Mouse (Mus musculus) liver, embryonic 15.5 days (tissue): ENCODE results near the gene Eif2b1. TPM values are rescaled to one million over a fixed set of nuclear protein-coding genes. Genes with fewer than 3 reads are reported as not detected.

ENCODE experiments used
- ATAC-seq: fragments of 200-750 bp; cut with Nextera tagmentation; 2 replicates; pipeline ENCODE4 v1.8.0; 2017; ENCODE audit warnings: moderate number of reproducible peaks, mild to moderate bottlenecking, moderate library complexity; ENCODE audit not compliant: insufficient read depth
- H3K27ac ChIP-seq: fragments of 300-500 bp; sonication (generic); replicated peaks from 2 replicates; pipeline ENCODE4 v1.5.1; 2015; ENCODE audit warnings: mild to moderate bottlenecking, inconsistent platforms
- H3K27me3 ChIP-seq: fragments of 300-500 bp; sonication (generic); 2 replicates; pipeline ENCODE4 v1.6.1; 2015; ENCODE audit warnings: mild to moderate bottlenecking, inconsistent platforms
- H3K36me3 ChIP-seq: fragments of 300-500 bp; sonication (generic); replicated peaks from 2 replicates; pipeline ENCODE4 v1.6.1; 2015; ENCODE audit warnings: moderate library complexity, mild to moderate bottlenecking, inconsistent platforms
- H3K4me1 ChIP-seq: fragments of 300-500 bp; sonication (generic); replicated peaks from 2 replicates; pipeline ENCODE4 v1.6.1; 2015; ENCODE audit warnings: inconsistent platforms
- H3K4me2 ChIP-seq: fragments of 300-500 bp; sonication (generic); 2 replicates; pipeline ENCODE4 v1.6.1; 2015; ENCODE audit warnings: moderate library complexity, mild to moderate bottlenecking, inconsistent platforms
- H3K4me3 ChIP-seq: fragments of 300-500 bp; sonication (generic); replicated peaks from 2 replicates; pipeline ENCODE4 v1.5.1; 2015; ENCODE audit warnings: mild to moderate bottlenecking, inconsistent platforms
- H3K9ac ChIP-seq: fragments of 300-500 bp; sonication (generic); 2 replicates; pipeline ENCODE4 v1.6.1; 2015; ENCODE audit warnings: moderate library complexity, mild to moderate bottlenecking, inconsistent platforms
- H3K9me3 ChIP-seq: fragments of 300-500 bp; sonication (generic); replicated peaks from 2 replicates; pipeline ENCODE4 v1.6.1; 2016; ENCODE audit warnings: inconsistent platforms
- WGBS: fragments of 180-500 bp; shearing (Covaris S2); methylation state at CpG from one replicate; pipeline ENCODE4 v1.1.7; 2015; ENCODE audit warnings: mixed read lengths; ENCODE audit not compliant: insufficient replicate concordance; 5-methylcytosine and 5-hydroxymethylcytosine counted together
- polyA plus RNA-seq: library from polyadenylated mRNA; unstranded; fragments of >200 nt; fragmentation: Nextera tagmentation; extraction: Ambion mirVana; gene quantifications from 2 replicates; pipeline ENCODE4 v1.2.1, GENCODE M21; 2015

Eif2b1 gene
- polyA plus RNA-seq, 1 experiment from 2014 or later = 41.5 TPM

DNA sequence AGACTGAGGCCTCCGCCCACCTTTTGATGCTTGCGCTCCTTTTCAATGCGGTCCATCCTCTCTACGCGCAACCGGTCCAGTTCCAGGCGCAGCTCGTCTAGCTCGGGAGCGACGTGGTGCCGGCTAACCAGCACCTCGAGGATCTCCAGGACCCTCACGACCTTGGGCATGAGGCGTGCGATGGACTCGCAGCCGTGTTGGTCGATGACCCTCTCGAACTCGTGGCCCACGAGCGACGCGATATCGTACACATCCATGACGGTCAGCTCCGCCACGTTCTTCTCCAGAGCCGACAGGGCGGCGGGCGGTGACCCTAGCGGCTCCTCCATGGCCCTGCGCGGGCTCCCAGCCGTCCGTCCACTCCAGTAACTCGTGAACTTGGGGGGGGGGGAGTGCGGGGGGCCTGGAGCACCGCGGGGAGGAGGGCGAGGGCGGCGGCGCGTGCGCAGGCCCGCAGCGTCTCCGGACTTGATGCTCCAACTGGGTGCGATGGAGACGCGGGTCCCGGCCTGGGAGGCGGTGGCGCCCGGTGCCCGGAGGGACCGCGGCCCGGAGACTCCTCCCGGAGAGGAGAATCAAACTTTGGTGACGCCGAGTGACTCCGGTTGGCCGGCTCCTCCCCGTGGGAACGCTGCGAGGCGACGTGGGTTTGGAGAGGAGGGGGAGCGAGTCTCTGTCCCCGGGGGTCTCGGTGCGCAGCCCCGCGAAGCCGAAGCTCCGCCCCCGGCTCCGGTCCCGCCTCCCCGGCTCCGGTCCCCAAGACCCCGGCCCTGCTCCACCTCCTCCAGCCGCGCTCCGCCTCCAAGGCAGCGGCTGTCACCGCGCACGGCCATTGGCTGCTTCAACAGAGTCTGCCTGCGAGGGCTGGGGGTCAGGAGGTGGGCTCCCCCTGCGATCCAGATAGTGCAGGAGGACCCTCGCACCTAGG is 48.0 kb downstream of the Eif2b1 start, which contains the start of gene Rilpl1:
TSS of gene Rilpl1 (minus strand) at position 737 of the 928 bp plus-strand sequence.
- 1% methylated on average over 93 of the region's 96 CpGs for WGBS
- H3K9me3 ChIP-seq = no peaks in the 10 kb centered on the region
- H3K27me3 ChIP-seq = peaks cover 55% of the 10 kb centered on the region
- no peak within 1 kb of the TSS for H3K27ac ChIP-seq
- H3K4me1 ChIP-seq = peaks cover 37% of the 10 kb centered on the region
- ATAC-seq = peak; percentile 33; the same call in 1 of the 2 replicates
- H3K4me2 ChIP-seq = peak within 1 kb of the TSS; percentile 77
- peak within 1 kb of the TSS; percentile 29; the same call in 1 of the 2 replicates for H3K9ac ChIP-seq
- no peaks in the 10 kb centered on the region for H3K36me3 ChIP-seq
- H3K4me3 ChIP-seq = peak within 1 kb of the TSS; percentile 63

DNA sequence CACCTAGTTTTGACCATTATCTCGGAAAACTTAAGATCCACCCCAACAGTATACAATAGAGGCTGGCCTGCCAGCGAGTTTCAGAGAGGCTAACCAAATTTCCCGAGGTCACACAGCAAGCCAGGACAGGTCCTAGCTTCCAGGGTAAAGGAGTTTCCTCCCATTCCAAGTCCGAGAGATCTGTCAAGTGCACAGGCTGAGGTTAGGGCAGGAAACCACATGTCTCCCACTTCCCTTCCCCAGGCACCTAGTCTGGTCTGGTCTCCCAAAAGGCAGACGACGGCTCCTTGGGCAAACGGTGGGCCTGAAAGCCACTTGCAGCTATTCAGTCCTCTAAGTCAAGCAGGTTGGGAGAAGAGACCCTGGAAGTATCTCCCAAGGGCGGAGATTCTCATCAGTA is 49.2 kb downstream of the Eif2b1 start:
- no peaks in the 10 kb centered on the region for H3K36me3 ChIP-seq
- H3K4me3 ChIP-seq = 0 out of 2 replicates have a peak overlapping the region, but pooled peaks have one; percentile 63
- no peak overlapping the region for H3K9ac ChIP-seq
- peaks cover 55% of the 10 kb centered on the region for H3K27me3 ChIP-seq
- H3K4me2 ChIP-seq = peak overlapping the region; percentile 77; the same call in 1 of the 2 replicates
- H3K4me1 ChIP-seq = peaks cover 31% of the 10 kb centered on the region
- ATAC-seq = no peak
- H3K27ac ChIP-seq = no peak overlapping the region
- H3K9me3 ChIP-seq = no peaks in the 10 kb centered on the region
- WGBS = 13% methylated on average over 8 of the region's 8 CpGs

DNA sequence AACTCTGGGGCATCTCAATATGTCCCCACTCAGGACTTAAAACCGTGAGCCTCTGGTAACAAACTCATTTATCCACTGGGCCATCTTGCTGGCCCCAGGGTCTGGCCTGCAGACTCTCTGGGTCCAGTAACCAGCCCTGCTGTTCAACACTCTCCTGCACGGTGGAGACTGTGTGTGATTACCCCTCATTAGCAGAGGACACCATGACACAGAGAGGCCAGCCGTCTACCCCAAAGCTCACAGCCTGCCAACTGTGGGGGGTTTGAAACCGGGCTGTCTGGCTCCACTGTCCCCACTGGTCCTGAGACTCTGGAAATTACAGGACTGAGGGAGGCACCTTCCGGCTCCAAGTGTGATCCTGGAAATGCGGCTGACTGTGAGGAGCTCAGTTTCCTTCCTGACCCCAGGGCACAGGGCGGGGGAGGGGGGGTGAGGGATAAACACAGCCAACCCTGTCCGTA is 49.7 kb downstream of the Eif2b1 start:
- H3K4me3 ChIP-seq = no peak overlapping the region
- no peak overlapping the region for H3K9ac ChIP-seq
- no peaks in the 10 kb centered on the region for H3K9me3 ChIP-seq
- no peaks in the 10 kb centered on the region for H3K36me3 ChIP-seq
- 28% methylated on average over 8 of the region's 8 CpGs for WGBS
- ATAC-seq = no peak
- peaks cover 55% of the 10 kb centered on the region for H3K27me3 ChIP-seq
- H3K4me1 ChIP-seq = peaks cover 27% of the 10 kb centered on the region
- H3K4me2 ChIP-seq = peak overlapping the region; percentile 11; the same call in 1 of the 2 replicates
- no peak overlapping the region for H3K27ac ChIP-seq

DNA sequence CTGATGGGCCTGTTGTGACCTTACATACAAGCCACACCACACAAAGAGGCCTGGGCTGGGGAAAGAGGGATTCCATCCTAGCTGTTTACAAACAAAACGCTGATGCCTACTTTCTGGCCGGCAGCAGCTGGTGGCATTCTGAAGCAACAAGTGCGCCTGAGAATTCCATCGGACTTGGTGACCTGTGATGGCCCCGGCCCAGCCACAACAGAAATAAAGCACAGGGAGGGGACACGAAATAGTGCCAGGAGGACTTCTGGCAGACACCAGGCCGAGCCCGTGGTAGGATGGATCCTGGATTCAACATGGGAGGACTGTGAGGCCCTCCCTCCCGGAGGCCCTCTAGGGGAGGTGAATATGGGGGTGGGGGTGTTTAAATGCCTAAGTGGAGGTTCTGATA is 50.1 kb downstream of the Eif2b1 start:
- H3K27ac ChIP-seq = no peak overlapping the region
- WGBS = 52% methylated on average over 9 of the region's 9 CpGs
- peaks cover 55% of the 10 kb centered on the region for H3K27me3 ChIP-seq
- H3K4me3 ChIP-seq = no peak overlapping the region
- H3K9me3 ChIP-seq = no peaks in the 10 kb centered on the region
- H3K36me3 ChIP-seq = no peaks in the 10 kb centered on the region
- ATAC-seq = no peak
- peaks cover 27% of the 10 kb centered on the region for H3K4me1 ChIP-seq
- no peak overlapping the region for H3K9ac ChIP-seq
- peak overlapping the region; percentile 11; the same call in 1 of the 2 replicates for H3K4me2 ChIP-seq

DNA sequence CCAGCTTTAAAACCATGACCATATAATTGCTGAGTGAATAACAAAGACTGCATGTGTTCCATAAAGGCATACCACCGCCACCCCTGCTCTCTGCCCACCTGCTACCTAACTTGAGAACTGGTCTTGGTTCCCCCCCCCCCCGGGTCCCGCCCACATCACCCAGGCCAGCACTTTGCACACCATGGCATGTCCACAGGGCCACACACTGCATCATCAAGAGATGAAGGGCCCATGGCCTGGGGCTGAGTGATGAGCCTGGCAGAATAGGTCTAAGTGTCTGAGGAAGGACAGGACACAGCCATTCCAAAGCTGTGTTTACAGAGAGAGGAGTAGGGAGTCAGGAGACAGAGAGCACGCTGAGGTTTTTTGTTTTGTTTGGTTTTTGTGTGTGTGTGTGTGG is 50.6 kb downstream of the Eif2b1 start:
- Histone ChIP-seq H3K27ac (no peak overlapping the region), H3K27me3 (peaks cover 53% of the 10 kb centered on the region), H3K4me3 (no peak overlapping the region), H3K4me2 (no peak overlapping the region), H3K4me1 (peaks cover 27% of the 10 kb centered on the region), H3K36me3 (no peaks in the 10 kb centered on the region), H3K9ac (no peak overlapping the region), H3K9me3 (no peaks in the 10 kb centered on the region)
- no peak for ATAC-seq
- 55% methylated on average over 4 of the region's 4 CpGs for WGBS

DNA sequence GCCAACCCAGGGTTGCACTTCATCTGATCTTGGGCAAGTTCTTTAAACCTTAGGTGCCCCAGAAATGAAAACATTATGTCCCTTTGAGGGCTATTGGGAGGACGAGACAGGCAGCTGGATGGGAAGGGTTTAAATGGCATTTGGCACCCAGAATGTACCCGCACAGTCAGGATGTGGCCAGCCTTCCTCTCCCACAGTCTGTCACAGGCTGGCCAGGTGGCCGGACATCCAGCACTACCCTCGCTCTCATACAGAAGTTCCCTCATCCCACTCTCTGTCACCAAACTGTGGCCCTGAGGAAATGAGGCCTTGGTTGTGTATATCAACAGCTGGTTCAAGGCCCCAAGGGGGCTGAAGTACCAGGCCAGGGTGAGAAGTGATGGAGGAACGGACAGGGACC is 54.0 kb downstream of the Eif2b1 start:
- Histone ChIP-seq H3K4me2 (no peak overlapping the region), H3K9ac (no peak overlapping the region), H3K27ac (no peak overlapping the region), H3K27me3 (peaks cover 20% of the 10 kb centered on the region), H3K4me1 (peaks cover 2% of the 10 kb centered on the region; the same call in 1 of the 2 replicates), H3K4me3 (no peak overlapping the region), H3K36me3 (no peaks in the 10 kb centered on the region), H3K9me3 (no peaks in the 10 kb centered on the region)
- no peak for ATAC-seq
- whole genome bisulfite sequencing = 59% methylated on average over 5 of the region's 5 CpGs

DNA sequence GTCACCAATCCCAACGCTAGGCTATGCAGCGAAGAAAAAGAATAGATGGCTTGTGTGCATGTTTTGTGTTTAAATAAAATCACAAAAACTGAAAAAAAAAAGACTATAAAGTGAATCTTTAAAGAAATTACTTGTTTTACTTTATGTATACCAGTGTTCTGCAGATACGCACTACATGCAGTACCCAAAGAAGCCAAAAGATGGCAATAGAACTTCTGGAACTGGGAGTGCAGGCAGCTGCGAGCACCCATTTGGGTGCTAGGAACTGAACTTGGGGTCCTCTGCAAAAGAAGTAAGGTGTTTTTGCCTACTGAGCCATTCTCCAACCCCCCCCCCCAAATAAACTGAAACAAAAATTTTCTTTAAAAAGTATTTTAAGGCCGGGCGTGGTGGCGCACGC is 55.9 kb downstream of the Eif2b1 start:
- Histone ChIP-seq H3K27ac (no peak overlapping the region), H3K27me3 (peaks cover under 1% of the 10 kb centered on the region; the same call in 1 of the 2 replicates), H3K4me3 (no peak overlapping the region), H3K4me2 (no peak overlapping the region), H3K9me3 (no peaks in the 10 kb centered on the region), H3K4me1 (0 out of 2 replicates have a peak, but pooled peaks cover 2% of the 10 kb centered on the region), H3K36me3 (no peaks in the 10 kb centered on the region), H3K9ac (no peak overlapping the region)
- WGBS = 88% methylated on average over 8 of the region's 8 CpGs
- no peak for ATAC-seq

DNA sequence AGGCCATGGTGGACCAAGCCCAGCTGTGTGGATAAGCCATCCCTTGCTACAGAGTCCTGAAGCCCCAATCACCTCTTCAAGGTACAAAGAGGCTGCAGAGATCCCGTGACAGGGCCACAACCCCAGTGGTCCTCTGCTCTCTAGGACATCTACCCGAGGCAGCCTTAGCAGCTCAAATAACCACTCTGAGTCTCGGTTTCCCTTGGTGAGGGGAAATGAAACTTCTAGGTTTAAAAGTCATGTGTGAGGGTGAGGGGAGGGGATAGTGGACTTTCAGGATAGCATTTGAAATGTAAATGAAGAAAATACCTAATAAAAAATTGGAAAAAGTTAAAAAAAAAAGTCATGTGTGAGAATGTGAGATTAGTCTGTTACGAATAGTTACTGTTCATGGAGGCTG is 57.3 kb downstream of the Eif2b1 start:
- 58% methylated on average over 4 of the region's 4 CpGs for WGBS
- Histone ChIP-seq H3K9ac (no peak overlapping the region), H3K27me3 (no peaks in the 10 kb centered on the region), H3K4me1 (no peaks in the 10 kb centered on the region), H3K27ac (no peak overlapping the region), H3K9me3 (no peaks in the 10 kb centered on the region), H3K36me3 (no peaks in the 10 kb centered on the region), H3K4me2 (no peak overlapping the region), H3K4me3 (no peak overlapping the region)
- no peak for ATAC-seq

Other genes with a start within 250 kb of the Eif2b1 start
- 31.1 and 51.4 TPM in 2 replicates for gene Cdk2ap1, start 216.0 kb downstream of the Eif2b1 start, polyA plus RNA-seq
- 35.0 and 35.3 TPM in 2 replicates for gene Sbno1, start 153.1 kb downstream of the Eif2b1 start, polyA plus RNA-seq
- 60.1 and 67.9 TPM in 2 replicates for gene Kmt5a, start 139.2 kb downstream of the Eif2b1 start, polyA plus RNA-seq
- gene Rilpl2, start 100.8 kb downstream of the Eif2b1 start, polyA plus RNA-seq = 8.9 and 9.5 TPM in 2 replicates
- gene Snrnp35, start 96.0 kb downstream of the Eif2b1 start, polyA plus RNA-seq = 10.5 and 10.8 TPM in 2 replicates
- gene Rilpl1, start 47.7 kb downstream of the Eif2b1 start, polyA plus RNA-seq = 1.9 and 2.1 TPM in 2 replicates
- 321 and 337 TPM in 2 replicates for gene Tmed2, start 38.4 kb downstream of the Eif2b1 start, polyA plus RNA-seq
- gene Ddx55, start 26.3 kb downstream of the Eif2b1 start, polyA plus RNA-seq = 5.1 and 5.8 TPM in 2 replicates
- gene Gtf2h3, start within 50 bp of the Eif2b1 start, polyA plus RNA-seq = 19.4 and 20.0 TPM in 2 replicates
- 13.1 and 14.3 TPM in 2 replicates for gene Atp6v0a2, start 49.4 kb upstream of the Eif2b1 start, polyA plus RNA-seq
- gene Dnah10, start 146.0 kb upstream of the Eif2b1 start, polyA plus RNA-seq = not detected in 2 replicates